Mouse (Mus musculus): ENCODE data around the gene Catip.

GRCm38 (mm10) chr1:74401015-74401702 lies 39.3 kb downstream of the Catip start:
- TF ChIP-seq CTCF (IDR thresholded peaks at IDR 0.05; ENCODE audit: extremely low read depth, insufficient read depth, insufficient read length, insufficient replicate concordance), result no peak
- TF ChIP-seq POLR2A (IDR thresholded peaks at IDR 0.05; ENCODE audit: low read depth, low read length), result no peak
